Mouse (Mus musculus) cerebellum, adult 8-10 months (tissue): ENCODE measurements at regions not wholly inside any gene's neighbourhood (a gene's known extent, or its start where the extent isn't known, plus 50 kb on each side); places are given as distances from the start of the nearest gene placed in this dataset.
"Not testable (repeated sequence)": the region's sequence is repeated elsewhere in the genome, so short reads cannot be mapped to it uniquely, and the experiment has no call there.

Source experiments
- DNase-seq: peaks from one replicate; pipeline ENCODE4 v3.0.0; 2022

DNA sequence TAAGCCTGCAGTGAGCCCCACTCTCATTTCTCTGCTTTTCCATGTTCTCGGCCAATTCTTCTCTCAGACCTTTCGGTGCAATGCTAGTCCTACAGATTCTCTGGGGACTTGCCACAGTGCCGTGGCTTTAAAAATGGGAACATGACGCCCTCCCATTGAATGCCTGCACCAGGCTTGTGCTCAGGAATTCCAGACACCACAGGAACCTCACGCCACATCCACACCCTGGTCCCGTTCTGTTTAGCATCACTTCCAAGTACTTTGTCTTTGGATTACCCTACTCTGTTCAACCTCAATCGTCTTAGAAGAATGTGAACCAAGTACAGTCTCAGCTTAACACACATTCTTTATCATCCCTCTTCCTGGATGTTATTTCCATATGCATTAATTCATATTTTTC is 66.5 kb downstream of the Nabp1 start:
- DNase-seq: no peak

DNA sequence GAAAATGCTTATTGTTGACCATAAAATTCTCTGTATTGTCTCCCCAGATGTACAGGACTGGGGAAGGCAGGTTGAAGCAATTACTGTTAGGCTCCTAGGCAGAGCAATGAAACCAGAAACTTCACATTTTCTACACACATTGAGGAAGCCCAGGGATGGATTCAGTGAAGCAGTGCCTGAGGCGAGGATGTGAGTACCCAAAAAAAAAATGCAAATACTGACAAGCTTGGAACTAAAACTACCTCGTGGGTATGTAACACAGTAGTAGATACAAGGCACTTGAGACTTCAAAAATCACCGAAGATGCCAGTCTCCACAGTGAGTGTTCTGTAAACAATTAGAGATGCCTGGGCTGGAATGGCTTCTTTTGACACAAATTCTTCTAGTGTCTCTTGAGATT is 74.6 kb downstream of the Nabp1 start:
- DNase-seq: no peak

DNA sequence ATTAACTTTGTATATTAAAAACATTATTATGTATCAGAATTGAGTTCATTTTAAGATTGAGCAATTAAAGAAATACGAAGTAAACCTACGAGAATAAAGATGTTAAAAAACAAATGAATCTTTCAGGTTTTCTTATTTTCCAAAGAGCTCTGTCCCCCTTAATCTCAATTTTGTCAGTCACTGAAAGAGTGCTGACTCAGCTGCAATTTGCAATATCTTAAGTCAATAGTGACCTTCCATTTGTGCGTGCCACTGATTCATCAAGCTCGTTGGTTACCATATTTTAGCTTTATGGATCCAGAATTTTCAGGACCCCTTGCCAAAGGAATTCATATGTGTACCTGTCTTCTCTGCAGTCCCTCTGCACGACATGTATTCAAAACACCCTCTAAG is 75.7 kb downstream of the Nabp1 start:
- no peak for DNase-seq

DNA sequence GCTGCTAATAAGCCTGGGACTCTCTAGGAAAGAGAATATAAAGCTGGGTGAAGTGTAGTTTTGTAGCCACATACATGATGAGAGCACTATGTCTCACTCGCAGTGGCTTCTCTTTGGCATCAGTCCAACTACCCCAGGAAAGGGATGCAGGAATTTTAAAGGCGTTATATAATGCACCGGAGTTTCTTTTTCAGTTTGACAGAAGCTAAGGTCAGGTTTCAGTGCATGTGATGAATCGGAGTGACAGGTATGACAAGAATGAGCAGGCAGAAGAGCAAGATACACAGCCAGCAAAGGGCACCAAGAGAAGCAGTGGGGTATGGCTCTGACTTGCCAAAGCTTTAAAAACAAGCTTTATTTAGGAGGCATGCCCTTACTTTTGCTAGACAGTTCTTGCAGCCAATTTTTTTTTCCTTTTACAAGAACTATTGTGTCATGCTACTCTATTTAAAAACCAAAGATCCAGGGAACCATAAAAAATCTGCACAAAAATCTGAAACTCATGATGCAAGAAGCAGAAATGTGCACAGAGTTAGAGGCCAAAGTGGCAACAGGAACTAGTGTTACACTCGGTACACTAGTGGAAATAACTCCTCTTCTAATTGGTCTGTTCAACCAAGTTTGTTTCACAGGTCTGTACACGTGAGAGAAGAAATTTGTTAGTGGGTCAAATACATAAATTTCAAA is 76.2 kb downstream of the Nabp1 start:
- DNase-seq: no peak

DNA sequence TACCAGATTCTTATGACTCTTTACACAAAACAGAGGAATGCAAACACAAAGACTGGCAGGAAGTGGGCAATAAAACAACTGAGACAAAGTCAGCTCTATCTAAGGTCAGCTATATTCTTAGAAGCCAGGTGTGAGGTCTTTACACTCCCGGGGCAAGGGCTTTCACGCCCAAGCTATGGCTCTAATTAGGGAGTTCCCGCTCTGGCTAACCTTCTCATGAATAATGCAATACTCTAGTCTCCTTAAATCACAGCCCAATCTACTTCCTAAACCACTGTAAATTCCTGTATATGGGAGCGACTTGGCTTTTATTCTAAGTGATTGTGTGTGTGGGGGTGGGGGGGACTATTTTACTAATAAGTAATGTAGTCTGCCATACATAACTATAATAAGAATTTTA is 77.7 kb downstream of the Nabp1 start:
- DNase-seq: not testable (repeated sequence)

DNA sequence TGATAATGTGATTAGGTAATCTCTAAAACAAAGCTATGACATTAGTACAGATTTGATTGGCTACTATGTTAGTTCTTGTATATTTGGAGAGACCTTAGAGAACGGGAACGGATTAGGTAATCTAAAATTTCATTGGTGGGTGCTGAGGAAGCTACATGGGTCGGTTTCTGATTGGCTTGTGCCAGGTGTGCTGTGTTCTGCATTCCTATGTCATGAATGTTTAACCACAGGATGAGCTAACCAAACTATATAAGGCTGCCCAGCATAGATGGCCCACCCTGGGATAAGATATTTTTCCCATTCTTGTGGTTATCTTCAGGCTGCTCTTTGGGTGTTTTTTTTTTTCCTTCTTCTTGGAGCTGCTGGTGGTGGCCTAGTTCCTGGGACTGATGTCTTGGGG is 91.4 kb downstream of the Nabp1 start:
- DNase-seq: no peak

DNA sequence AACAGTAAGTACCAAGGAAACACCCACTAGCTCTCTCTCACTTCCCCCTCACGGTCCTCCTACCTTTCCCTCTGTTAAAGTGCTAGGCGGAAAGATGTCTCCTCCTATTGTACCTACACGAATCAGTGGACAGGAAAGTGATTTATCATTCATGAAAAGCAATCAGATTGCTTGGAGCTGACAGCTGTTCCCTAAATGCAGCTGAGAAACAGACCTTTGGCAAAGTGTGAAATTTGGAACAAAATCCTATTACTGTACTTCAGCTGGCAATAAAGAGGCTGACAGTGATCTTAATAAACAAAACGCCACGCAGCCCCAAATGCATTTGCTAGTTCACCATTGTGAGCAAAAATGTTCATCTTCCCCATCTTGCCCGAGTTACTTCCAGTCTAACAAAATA is 94.2 kb downstream of the Nabp1 start:
- no peak for DNase-seq

DNA sequence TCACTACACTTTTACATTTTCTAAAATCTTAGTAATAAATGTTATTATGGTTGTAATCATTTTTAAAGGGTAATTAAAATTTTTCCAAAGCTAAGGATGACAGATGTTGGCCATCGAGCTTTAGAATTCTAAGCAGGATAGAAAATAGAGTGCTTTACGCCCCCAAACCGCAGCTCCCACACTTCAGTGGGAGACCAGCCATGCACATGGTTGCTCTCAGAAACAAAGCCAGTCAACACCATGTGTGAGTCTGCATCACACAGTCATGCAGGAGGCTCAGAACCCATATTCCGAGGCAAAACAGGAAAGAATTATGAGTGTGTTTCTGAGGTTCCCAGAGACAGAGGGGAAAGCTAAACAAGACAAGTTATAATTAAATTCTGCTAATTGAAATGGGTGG is 91.3 kb downstream of the Cavin2 start:
- no peak for DNase-seq

DNA sequence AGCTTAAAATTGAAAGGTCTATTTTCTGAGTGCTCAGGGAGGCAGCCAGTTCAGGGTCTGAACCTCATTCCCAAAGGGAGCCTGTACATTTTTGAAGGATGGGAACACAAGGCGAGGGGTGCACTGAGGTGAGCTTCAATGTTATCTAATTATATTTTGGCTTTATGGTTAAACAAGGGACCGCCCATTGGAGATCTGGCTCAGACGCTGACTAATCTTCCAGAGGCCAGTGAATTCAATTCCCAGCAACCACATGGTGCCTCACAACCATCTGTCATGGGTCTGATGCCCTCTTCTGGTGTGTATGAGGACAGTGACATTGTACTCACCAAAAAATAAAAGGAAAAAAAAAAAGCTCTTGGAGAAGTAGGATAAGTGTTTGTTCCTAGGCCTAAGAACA is 78.7 kb downstream of the Cavin2 start:
- DNase-seq: peak; percentile 60

DNA sequence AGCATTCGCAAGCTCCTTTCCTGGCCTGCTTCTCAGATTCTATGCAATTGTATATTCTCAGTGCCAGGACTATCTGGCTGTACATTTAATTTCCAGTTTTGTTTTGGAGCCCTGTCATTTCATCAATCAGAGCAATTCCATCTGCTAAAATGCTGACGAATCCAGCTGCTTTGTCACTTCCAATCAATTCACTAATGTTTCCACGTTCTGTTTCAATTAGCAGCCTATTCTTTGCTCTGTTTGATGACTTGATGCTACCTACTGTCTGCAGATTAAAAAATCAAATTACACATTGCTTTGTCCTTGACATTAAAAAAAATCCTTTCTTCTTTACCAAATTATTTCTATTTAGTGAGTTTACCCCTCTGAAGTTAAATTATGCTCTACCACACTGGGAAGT is 71.2 kb downstream of the Cavin2 start:
- DNase-seq: no peak
